Mouse (Mus musculus): ENCODE data around the gene Gm9736. TPM values are rescaled to one million over a fixed set of nuclear protein-coding genes. Genes with fewer than 3 reads are reported as not detected.
"Not testable (repeated sequence)": the region's sequence is repeated elsewhere in the genome, so short reads cannot be mapped to it uniquely, and the experiment has no call there.

The Gm9736 gene
- polyA plus RNA-seq (2014; fragmentation: Nextera tagmentation; extraction: Ambion mirVana): not detected in 2 replicates

GRCm38 (mm10) chr10:77751254-77751653 lies at the start of gene Gm9736:
Gene Gm9736 (minus strand): TSS chr10:77751354.
- H3K4me3 ChIP-seq (replicated peaks; ENCODE audit: low read length); H3K9ac ChIP-seq; H3K9me3 ChIP-seq (ENCODE audit: control insufficient read depth, low read length); H3K36me3 ChIP-seq (replicated peaks; ENCODE audit: control insufficient read depth, insufficient read depth); H3K4me1 ChIP-seq (replicated peaks; ENCODE audit: control insufficient read depth, insufficient read depth, low read length); H3K27ac ChIP-seq; ATAC-seq (ENCODE audit: low FRiP score); H3K4me2 ChIP-seq (replicated peaks); H3K27me3 ChIP-seq (ENCODE audit: control insufficient read depth, insufficient read depth, low read length); DNase-seq (ENCODE audit: low spot score): not testable (repeated sequence)
- WGBS: 44% methylated on average over 1 of the region's 1 CpGs

GRCm38 (mm10) chr10:77798921-77799508 lies 47.9 kb upstream of the Gm9736 start, which contains the start of gene Gm19668:
Gene Gm19668 (minus strand): TSS chr10:77799133.
- Histone ChIP-seq H3K9ac (no peak within 1 kb of the TSS), H3K4me1 (replicated peaks; ENCODE audit: control insufficient read depth, insufficient read depth, low read length) (no peaks in the 10 kb centered on the region), H3K27me3 (ENCODE audit: control insufficient read depth, insufficient read depth, low read length) (no peaks in the 10 kb centered on the region), H3K36me3 (replicated peaks; ENCODE audit: control insufficient read depth, insufficient read depth) (no peaks in the 10 kb centered on the region), H3K27ac (no peak within 1 kb of the TSS), H3K4me2 (replicated peaks) (no peak within 1 kb of the TSS), H3K9me3 (ENCODE audit: control insufficient read depth, low read length) (no peaks in the 10 kb centered on the region), H3K4me3 (replicated peaks; ENCODE audit: low read length) (no peak within 1 kb of the TSS)
- ATAC-seq (ENCODE audit: low FRiP score) (no peak), DNase-seq (ENCODE audit: low spot score) (no peak)
- 59% methylated on average over 8 of the region's 8 CpGs for WGBS

GRCm38 (mm10) chr10:77798164-77798920 lies 47.2 kb upstream of the Gm9736 start:
- not testable (repeated sequence) for H3K9ac ChIP-seq; H3K4me1 ChIP-seq (replicated peaks; ENCODE audit: control insufficient read depth, insufficient read depth, low read length); H3K4me2 ChIP-seq (replicated peaks); H3K4me3 ChIP-seq (replicated peaks; ENCODE audit: low read length); H3K36me3 ChIP-seq (replicated peaks; ENCODE audit: control insufficient read depth, insufficient read depth); H3K27ac ChIP-seq; DNase-seq (ENCODE audit: low spot score); H3K27me3 ChIP-seq (ENCODE audit: control insufficient read depth, insufficient read depth, low read length); ATAC-seq (ENCODE audit: low FRiP score); H3K9me3 ChIP-seq (ENCODE audit: control insufficient read depth, low read length)
- 30% methylated on average over 3 of the region's 3 CpGs for WGBS

GRCm38 (mm10) chr10:77797677-77798076 lies 46.5 kb upstream of the Gm9736 start:
- Histone ChIP-seq H3K36me3 (replicated peaks; ENCODE audit: control insufficient read depth, insufficient read depth) (no peaks in the 10 kb centered on the region), H3K4me3 (replicated peaks; ENCODE audit: low read length) (no peak overlapping the region), H3K27me3 (ENCODE audit: control insufficient read depth, insufficient read depth, low read length) (no peaks in the 10 kb centered on the region), H3K9me3 (ENCODE audit: control insufficient read depth, low read length) (no peaks in the 10 kb centered on the region), H3K4me1 (replicated peaks; ENCODE audit: control insufficient read depth, insufficient read depth, low read length) (no peaks in the 10 kb centered on the region), H3K9ac (no peak overlapping the region), H3K27ac (no peak overlapping the region), H3K4me2 (replicated peaks) (no peak overlapping the region)
- DNase-seq (ENCODE audit: low spot score): no peak
- 20% methylated on average over 3 of the region's 3 CpGs for WGBS
- ATAC-seq (ENCODE audit: low FRiP score): no peak

GRCm38 (mm10) chr10:77794976-77795375 lies 43.8 kb upstream of the Gm9736 start, which contains the start of gene Gm9639:
Gene Gm9639 (minus strand): TSS chr10:77795076.
- H3K4me2 ChIP-seq (replicated peaks): no peak within 1 kb of the TSS
- 75% methylated on average over 2 of the region's 2 CpGs for WGBS
- H3K27ac ChIP-seq: no peak within 1 kb of the TSS
- no peaks in the 10 kb centered on the region for H3K36me3 ChIP-seq (replicated peaks; ENCODE audit: control insufficient read depth, insufficient read depth)
- H3K9ac ChIP-seq: no peak within 1 kb of the TSS
- H3K4me1 ChIP-seq (replicated peaks; ENCODE audit: control insufficient read depth, insufficient read depth, low read length): no peaks in the 10 kb centered on the region
- H3K27me3 ChIP-seq (ENCODE audit: control insufficient read depth, insufficient read depth, low read length): no peaks in the 10 kb centered on the region
- no peaks in the 10 kb centered on the region for H3K9me3 ChIP-seq (ENCODE audit: control insufficient read depth, low read length)
- ATAC-seq (ENCODE audit: low FRiP score) (no peak), DNase-seq (ENCODE audit: low spot score) (no peak)
- H3K4me3 ChIP-seq (replicated peaks; ENCODE audit: low read length): no peak within 1 kb of the TSS

- no peaks in the 10 kb centered on the region for H3K36me3 ChIP-seq (replicated peaks; ENCODE audit: control insufficient read depth, insufficient read depth)
- H3K4me1 ChIP-seq (replicated peaks; ENCODE audit: control insufficient read depth, insufficient read depth, low read length): no peaks in the 10 kb centered on the region
- 87% methylated on average over 2 of the region's 2 CpGs for WGBS
- no peak overlapping the region for H3K4me2 ChIP-seq (replicated peaks)
- H3K27me3 ChIP-seq (ENCODE audit: control insufficient read depth, insufficient read depth, low read length): no peaks in the 10 kb centered on the region
- no peaks in the 10 kb centered on the region for H3K9me3 ChIP-seq (ENCODE audit: control insufficient read depth, low read length)
- no peak overlapping the region for H3K27ac ChIP-seq
- H3K9ac ChIP-seq: no peak overlapping the region
- ATAC-seq (ENCODE audit: low FRiP score): no peak
- DNase-seq (ENCODE audit: low spot score): no peak
- H3K4me3 ChIP-seq (replicated peaks; ENCODE audit: low read length): no peak overlapping the region
Observed at GRCm38 (mm10) chr10:77788621-77789020, 37.5 kb upstream of the Gm9736 start.

- H3K36me3 ChIP-seq (replicated peaks; ENCODE audit: control insufficient read depth, insufficient read depth); DNase-seq (ENCODE audit: low spot score); H3K9me3 ChIP-seq (ENCODE audit: control insufficient read depth, low read length); H3K27ac ChIP-seq; H3K9ac ChIP-seq; H3K4me2 ChIP-seq (replicated peaks); H3K27me3 ChIP-seq (ENCODE audit: control insufficient read depth, insufficient read depth, low read length); H3K4me1 ChIP-seq (replicated peaks; ENCODE audit: control insufficient read depth, insufficient read depth, low read length); H3K4me3 ChIP-seq (replicated peaks; ENCODE audit: low read length); ATAC-seq (ENCODE audit: low FRiP score): not testable (repeated sequence)
- WGBS: 83% methylated on average over 1 of the region's 1 CpGs
Observed at GRCm38 (mm10) chr10:77787876-77788275, 36.7 kb upstream of the Gm9736 start, which contains the start of gene Gm7137. Gene Gm7137 (minus strand): TSS chr10:77788200.

DNA sequence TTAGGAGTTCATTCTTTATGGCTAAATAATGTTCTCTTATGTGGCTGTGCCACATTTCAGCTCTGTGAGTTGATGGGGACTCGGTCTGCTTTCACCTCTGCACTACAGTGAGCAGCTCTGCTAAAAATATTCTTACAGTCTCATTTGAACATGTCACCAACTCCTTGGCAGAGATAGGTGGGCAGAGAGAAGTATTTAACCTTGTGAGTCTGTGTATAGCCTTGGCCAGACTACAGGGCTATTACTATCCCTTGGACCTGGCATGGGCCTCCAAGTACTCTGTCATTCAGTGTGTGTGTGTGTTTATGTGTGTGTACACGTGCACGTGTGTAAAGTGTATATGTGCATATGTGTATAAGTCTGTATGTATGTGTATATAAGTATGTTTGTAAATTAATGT lies 32.2 kb upstream of the Gm9736 start:
- not testable (repeated sequence) for ATAC-seq (ENCODE audit: low FRiP score); H3K4me2 ChIP-seq (replicated peaks); H3K9ac ChIP-seq; H3K27ac ChIP-seq; H3K9me3 ChIP-seq (ENCODE audit: control insufficient read depth, low read length); H3K27me3 ChIP-seq (ENCODE audit: control insufficient read depth, insufficient read depth, low read length); DNase-seq (ENCODE audit: low spot score); H3K4me1 ChIP-seq (replicated peaks; ENCODE audit: control insufficient read depth, insufficient read depth, low read length); H3K4me3 ChIP-seq (replicated peaks; ENCODE audit: low read length); H3K36me3 ChIP-seq (replicated peaks; ENCODE audit: control insufficient read depth, insufficient read depth)
- 93% methylated on average over 1 of the region's 3 CpGs for WGBS

DNA sequence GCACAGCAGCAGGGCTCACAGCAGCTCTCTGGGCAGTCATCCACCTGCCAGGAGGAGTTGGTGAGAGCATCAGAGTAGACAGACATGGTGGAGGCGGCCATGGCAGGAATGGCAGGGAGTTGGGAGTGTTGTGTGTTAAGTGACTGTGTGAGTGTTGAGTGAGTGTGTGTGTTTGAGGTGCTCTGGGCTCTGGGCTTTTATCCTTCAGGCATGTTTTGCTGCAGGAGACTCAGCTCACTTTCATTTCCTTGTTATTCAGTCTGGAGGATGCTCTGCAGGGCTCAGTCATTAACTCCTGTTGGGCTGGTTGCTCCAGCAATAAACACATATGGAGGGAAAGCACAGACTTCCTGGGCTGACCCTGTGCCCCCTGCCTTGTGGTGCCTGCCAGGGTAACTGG lies 31.3 kb upstream of the Gm9736 start, which contains the start of gene Gm3250:
TSS of gene Gm3250 (minus strand) at position 101 of the 400 bp plus-strand sequence.
- H3K9ac ChIP-seq; H3K4me1 ChIP-seq (replicated peaks; ENCODE audit: control insufficient read depth, insufficient read depth, low read length); ATAC-seq (ENCODE audit: low FRiP score); H3K4me3 ChIP-seq (replicated peaks; ENCODE audit: low read length); H3K9me3 ChIP-seq (ENCODE audit: control insufficient read depth, low read length); H3K27me3 ChIP-seq (ENCODE audit: control insufficient read depth, insufficient read depth, low read length); DNase-seq (ENCODE audit: low spot score); H3K36me3 ChIP-seq (replicated peaks; ENCODE audit: control insufficient read depth, insufficient read depth); H3K4me2 ChIP-seq (replicated peaks); H3K27ac ChIP-seq: not testable (repeated sequence)
- WGBS: no CpG with 5 or more reads among the region's 1 CpGs

All from hindbrain, embryonic 14.5 days (tissue).